Mouse (Mus musculus): ENCODE measurements around the gene Gm10645.

DNA sequence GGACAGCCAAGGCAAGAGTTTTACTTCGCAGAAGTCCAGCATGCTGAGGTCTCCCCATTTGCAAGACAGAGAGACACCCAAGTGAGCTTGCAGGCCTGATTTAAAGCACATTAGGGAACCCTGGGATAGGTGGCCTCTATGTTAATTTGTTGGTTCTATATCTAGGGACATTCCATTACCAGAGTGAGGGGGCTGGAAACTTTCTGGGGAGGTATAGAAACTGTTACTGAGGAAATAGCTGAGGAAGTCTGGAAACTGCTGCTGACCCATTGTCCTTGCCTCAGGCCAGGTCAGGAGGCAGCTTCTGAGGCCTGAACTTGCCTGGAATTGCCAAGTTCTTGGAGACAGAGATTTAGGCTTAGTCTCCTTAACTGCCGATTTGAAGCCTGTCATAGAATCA lies 5.4 kb downstream of the Gm10645 start:
- TF ChIP-seq CTCF (IDR thresholded peaks at IDR 0.05; ENCODE audit: low read depth) (no peak), EP300 (IDR thresholded peaks at IDR 0.05; ENCODE audit: low read depth) (no peak)

Data from liver, embryonic 14.5 days (tissue).